Mouse (Mus musculus) layer of hippocampus, postnatal 36 days (tissue): Measurements from ENCODE around the gene Alkbh2. TPM values are rescaled to one million over a fixed set of nuclear protein-coding genes. Genes with fewer than 3 reads are reported as not detected.

Experiments used
- DNase-seq, 2 experiments: peaks; one replicate each; pipeline ENCODE4 v3.0.0; 2022
- total RNA-seq, 2 experiments: library from RNA; stranded (reverse); gene quantifications; 2 replicates each; pipeline ENCODE4 v1.2.3; 2021

Gene Alkbh2
- total RNA-seq, 2 experiments from 2014 or later: 5.8 to 5.9 TPM

- peak; percentile 95 to 97 for DNase-seq
These were observed 28.2 kb downstream of the Alkbh2 start for GRCm38 (mm10) chr5:114099709-114100389.

GRCm38 (mm10) chr5:114091057-114091807 lies 36.8 kb downstream of the Alkbh2 start, which contains the start of gene Svop:
Gene Svop, minus strand, starts transcription at chr5:114091570.
- DNase-seq: peak; percentile 81

GRCm38 (mm10) chr5:114090421-114091013 lies 37.5 kb downstream of the Alkbh2 start:
- DNase-seq: no peak

DNA sequence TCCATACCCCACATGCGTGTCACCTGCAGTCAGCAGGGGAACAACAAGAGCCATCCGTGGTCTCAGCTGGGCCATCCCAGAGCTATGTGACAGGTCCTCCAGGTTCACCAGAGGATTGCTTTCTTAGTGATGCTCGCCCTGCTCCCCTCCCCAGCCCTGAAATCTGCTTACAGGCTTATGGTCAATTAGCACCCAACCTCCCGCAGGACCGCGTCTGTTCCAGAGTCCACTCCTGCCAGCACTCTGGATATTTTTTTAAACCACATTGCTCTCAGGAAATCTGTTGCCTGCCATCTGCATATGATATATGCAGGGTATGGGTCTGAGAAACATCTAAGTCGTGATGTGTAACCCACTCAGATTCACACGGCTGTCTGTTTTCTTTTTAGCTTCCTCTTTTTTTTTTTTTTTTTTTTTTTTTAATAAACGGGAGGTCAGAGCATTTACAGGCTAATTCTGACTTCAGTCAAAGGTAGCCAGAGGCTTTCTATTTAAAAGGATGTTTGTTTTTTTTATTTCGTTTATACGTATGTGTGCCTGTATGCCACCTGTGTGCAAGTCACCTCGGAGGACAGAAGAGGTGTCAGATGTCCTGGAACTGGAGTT lies 40.0 kb downstream of the Alkbh2 start:
- no peak for DNase-seq

DNA sequence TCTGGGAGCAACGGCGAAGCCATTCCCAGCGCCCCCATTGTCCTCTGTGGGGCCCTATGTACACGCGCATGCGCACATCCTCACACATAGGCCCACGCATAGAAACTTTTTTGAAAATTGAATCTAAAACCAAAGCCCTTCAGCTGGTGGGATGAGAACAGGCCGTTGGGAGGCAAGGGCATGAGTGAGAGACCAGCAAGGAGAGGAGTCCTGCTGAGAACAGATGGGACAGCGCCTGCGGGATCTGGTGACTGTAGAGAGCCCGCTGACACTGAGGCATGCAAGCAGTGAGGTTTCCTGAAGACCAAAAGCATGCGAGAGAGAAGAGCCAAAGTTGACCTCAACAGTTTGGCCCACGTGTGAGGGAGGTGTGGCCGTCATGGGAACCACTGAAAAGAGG lies 42.5 kb downstream of the Alkbh2 start:
- DNase-seq: no peak

- no peak for DNase-seq
These were observed 51.0 kb downstream of the Alkbh2 start for GRCm38 (mm10) chr5:114077009-114077408.

Other genes starting within 250 kb of the Alkbh2 start
- gene Coro1c, start 219.5 kb downstream of the Alkbh2 start, total RNA-seq: 10 to 100 TPM; 86.9 to 99.4 TPM
- 10 to 100 TPM; 27.9 to 30.9 TPM for gene Ssh1, start 134.3 kb downstream of the Alkbh2 start, total RNA-seq
- under 1 TPM; 0.22 to 0.28 TPM for gene Dao, start 124.5 kb downstream of the Alkbh2 start, total RNA-seq
- gene Usp30, start 62.8 kb downstream of the Alkbh2 start, total RNA-seq: 10 to 100 TPM; 37.8 to 39.3 TPM
- 100 to 1,000 TPM; 170 to 175 TPM for gene Svop, start 36.6 kb downstream of the Alkbh2 start, total RNA-seq
- 1 to 10 TPM; 2.0 to 3.6 TPM for gene Ung, start 2.2 kb upstream of the Alkbh2 start, total RNA-seq
- gene Acacb, start 18.3 kb upstream of the Alkbh2 start, total RNA-seq: 1 to 10 TPM; 4.8 to 6.5 TPM
- not detected for gene Foxn4, start 145.6 kb upstream of the Alkbh2 start, total RNA-seq
- 1 to 10 TPM; 2.0 to 3.0 TPM for gene Myo1h, start 160.9 kb upstream of the Alkbh2 start, total RNA-seq